Mouse (Mus musculus): ENCODE data around the gene Snx4.

GRCm38 (mm10) chr16:33258530-33258929 is 7.3 kb downstream of the Snx4 start:
- TF ChIP-seq CTCF (IDR thresholded peaks at IDR 0.05; ENCODE audit: extremely low read depth, insufficient read length, insufficient replicate concordance, low read depth, low read length) (no peak), POLR2A (IDR thresholded peaks at IDR 0.05; ENCODE audit: low read depth, low read length) (no peak)
